Mouse (Mus musculus): ENCODE measurements around the gene Appbp2.

Appbp2 gene

DNA sequence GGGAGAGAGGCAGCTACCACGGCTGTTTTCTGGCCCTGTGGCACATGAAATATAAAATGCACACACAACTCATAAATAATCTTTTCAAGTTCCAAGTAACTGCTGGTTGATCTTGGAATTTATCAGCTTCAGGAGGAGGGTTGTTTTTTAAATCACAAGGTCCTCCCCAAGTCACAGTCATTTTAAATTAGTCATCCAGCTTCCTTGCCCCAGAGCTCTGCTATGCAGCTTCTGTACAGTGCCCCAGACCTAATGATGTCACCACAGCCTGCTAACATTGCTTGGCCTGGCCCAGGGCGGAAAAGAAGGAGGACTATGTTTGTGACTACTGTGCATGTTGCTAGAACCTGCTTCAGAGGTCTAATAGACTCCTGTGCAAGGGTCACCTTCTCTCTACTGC lies 77.6 kb downstream of the Appbp2 start:
- DNase-seq (ENCODE audit: low read depth) = no peak

DNA sequence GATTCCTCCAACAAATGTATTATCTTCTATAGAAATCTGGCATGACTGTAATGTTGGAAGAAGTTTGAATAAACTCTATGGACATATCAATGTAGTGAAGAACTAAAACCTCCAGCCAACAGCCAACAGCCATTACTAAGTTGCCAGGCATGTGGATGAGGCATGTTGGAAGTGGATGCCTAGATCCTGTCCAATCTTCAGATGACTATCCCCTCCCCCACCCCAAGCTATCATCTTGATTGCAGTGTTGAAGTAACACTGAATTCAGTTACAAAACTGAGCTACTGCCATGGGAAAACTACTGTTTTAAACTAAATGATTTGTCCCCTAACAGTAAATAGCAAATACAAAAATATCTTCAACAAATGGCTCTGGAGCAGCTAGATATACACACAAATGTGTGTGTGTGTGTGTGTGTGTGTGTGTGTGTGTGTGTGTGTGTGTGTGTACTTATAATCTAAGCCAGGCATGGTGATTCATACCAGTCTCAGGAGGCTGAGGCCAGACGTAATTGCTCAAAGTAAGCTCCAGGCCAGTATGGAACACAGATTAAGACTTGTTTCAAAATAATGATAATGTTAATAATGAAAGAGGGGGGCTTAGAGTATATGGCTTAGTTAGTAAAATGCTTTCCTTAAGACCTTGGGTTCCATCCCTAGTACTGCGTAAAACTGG lies 82.5 kb downstream of the Appbp2 start:
- no peak for DNase-seq (ENCODE audit: low read depth)

DNA sequence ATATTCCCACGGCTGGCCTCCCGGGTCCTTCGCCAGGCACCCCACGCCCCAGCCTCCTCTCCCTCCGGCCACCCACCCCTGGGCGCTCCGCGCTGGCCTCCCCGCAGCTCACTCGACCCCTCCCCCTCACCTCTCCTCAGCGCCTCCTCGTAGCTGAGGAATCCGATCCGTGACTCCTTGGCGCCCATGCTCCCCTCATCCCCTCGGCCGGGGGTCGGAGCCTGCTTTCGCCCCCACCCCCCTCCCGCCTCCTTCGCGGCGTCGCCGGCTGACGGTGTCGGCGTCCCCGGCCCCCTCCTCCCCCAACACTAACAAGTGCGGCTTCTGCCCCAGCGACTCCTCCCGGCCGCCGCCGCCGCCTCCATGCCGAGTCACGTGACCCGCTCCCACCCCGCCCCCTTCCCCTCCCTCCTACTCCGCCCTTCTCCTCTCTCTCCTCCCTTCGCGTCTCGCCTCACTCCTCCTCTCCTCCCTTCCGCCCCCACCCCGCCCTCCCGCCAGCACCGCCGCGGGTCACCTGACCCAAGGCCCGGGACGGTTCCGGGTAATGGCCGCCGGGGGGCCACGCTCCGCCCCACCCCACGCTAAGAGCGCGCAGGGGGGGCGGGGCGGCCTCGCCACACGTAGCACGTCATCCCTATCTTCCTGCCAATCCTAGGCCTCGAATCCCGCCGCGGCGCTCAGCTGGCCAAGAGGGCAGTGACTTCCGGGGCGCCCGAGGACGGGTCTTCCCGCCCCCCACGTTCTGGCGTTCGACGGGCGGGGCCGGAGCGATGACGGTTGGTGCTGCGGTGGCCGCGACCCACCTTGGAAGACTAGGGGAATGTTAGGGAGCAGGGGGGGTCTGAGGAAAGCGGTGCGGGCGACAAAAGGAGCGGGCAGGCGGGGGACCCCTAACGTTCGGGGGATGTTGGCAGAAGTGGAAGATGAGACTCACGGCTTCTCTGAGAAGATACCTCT lies 95.1 kb downstream of the Appbp2 start, which contains the start of gene Usp32:
Gene Usp32 (minus strand): TSS at position 581 of the 960 bp plus-strand sequence.
- peak; percentile 99 for DNase-seq (ENCODE audit: low read depth)

DNA sequence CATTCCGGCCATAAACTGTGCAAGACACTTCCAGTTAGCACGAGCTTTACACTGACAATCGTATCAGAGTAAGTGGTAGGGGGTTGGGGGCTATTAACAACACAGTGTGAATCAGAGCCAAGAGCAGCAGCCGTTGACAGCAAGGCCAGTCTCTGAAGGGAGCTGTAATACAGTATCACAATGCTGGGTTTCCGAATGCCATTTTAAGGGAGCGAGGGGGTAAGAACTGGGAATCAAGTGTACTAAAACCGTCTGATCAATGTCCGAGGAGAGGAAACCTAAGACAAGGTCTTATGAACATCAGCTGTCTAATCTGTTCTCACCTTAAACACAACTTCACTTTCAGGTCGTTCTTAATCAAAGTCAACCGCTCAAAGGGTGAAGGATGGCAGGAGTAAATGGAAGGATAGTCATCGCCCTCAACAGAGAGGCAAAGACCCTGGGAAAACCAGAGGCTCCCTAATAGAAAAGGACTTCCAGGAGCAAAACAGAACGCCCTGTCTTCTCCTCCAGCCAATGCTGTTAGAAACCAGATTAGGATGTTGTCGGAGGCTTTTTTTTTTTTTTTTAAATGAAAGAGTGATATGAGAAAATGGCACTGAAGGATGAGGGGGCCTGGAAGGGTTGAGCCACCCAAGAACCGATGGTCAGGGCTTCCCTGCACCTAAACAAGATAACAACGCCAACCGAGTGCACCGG lies 96.0 kb downstream of the Appbp2 start:
- DNase-seq (ENCODE audit: low read depth) = peak; percentile 51

Measured in induced T-regulatory cell, adult 2 months (primary cell).